Mouse (Mus musculus) hindbrain, postnatal 0 days (tissue): ENCODE data around the gene Herc4. TPM values are rescaled to one million over a fixed set of nuclear protein-coding genes. Genes with fewer than 3 reads are reported as not detected.

ENCODE experiments used
- ATAC-seq: fragments of 200-750 bp; cut with Nextera tagmentation; 2 replicates; pipeline ENCODE4 v1.8.0; 2017; ENCODE audit warnings: mild to moderate bottlenecking, moderate TSS enrichment, moderate library complexity
- DNase-seq: peaks from one replicate; pipeline ENCODE4 v3.0.0-alpha.2; 2015; ENCODE audit warnings: low spot score
- H3K27ac ChIP-seq: fragments of 300-500 bp; sonication (generic); 2 replicates; pipeline ENCODE4 v1.5.1; 2014; ENCODE audit warnings: mild to moderate bottlenecking
- H3K27me3 ChIP-seq: fragments of 300-500 bp; sonication (generic); 2 replicates; pipeline ENCODE4 v1.6.1; 2014; ENCODE audit warnings: low read length, mixed read lengths; ENCODE audit not compliant: insufficient read depth
- H3K36me3 ChIP-seq: fragments of 300-500 bp; sonication (generic); 2 replicates; pipeline ENCODE4 v1.6.1; 2014; ENCODE audit warnings: low read length, mixed read lengths; ENCODE audit not compliant: insufficient read depth
- H3K4me1 ChIP-seq: fragments of 300-500 bp; sonication (generic); 2 replicates; pipeline ENCODE4 v1.6.1; 2014; ENCODE audit warnings: antibody characterized with exemption, low read length, mixed read lengths; ENCODE audit not compliant: insufficient read depth
- H3K4me2 ChIP-seq: fragments of 300-500 bp; sonication (generic); 2 replicates; pipeline ENCODE4 v1.6.1; 2014; ENCODE audit warnings: low read depth, mild to moderate bottlenecking, low read length, moderate library complexity, mixed read lengths
- H3K4me3 ChIP-seq: fragments of 300-500 bp; sonication (generic); 2 replicates; pipeline ENCODE4 v1.5.1; 2014; ENCODE audit warnings: low read length
- H3K9ac ChIP-seq: fragments of 300-500 bp; sonication (generic); replicated peaks from 2 replicates; pipeline ENCODE4 v1.6.1; 2014; ENCODE audit warnings: mild to moderate bottlenecking, low read length, moderate library complexity, mixed read lengths
- H3K9me3 ChIP-seq: fragments of 300-500 bp; sonication (generic); 2 replicates; pipeline ENCODE4 v1.6.1; 2016; ENCODE audit warnings: low read length, mixed read lengths
- CTCF ChIP-seq: IDR thresholded peaks from 2 replicates; pipeline ENCODE4 v1.5.1; 2016; ENCODE audit warnings: antibody characterized with exemption, control low read depth, low read depth
- WGBS: fragments of 180-500 bp; shearing (Covaris S2); extraction: QIAGEN DNeasy Blood & Tissue Kit; methylation state at CpG from one replicate; pipeline ENCODE4 v1.1.7; 2014; 5-methylcytosine and 5-hydroxymethylcytosine counted together
- polyA plus RNA-seq: library from polyadenylated mRNA; unstranded; fragments of >200 nt; fragmentation: Nextera tagmentation; extraction: Ambion mirVana; gene quantifications from 2 replicates; pipeline ENCODE4 v1.2.1, GENCODE M21; 2015
- total RNA-seq: library from RNA; depleted of rRNA; stranded (reverse); fragments of >200 nt; gene quantifications from 2 replicates; pipeline ENCODE4 v1.2.3, GENCODE M21; 2014

The Herc4 gene
- total and polyA plus RNA-seq, 2 experiments from 2014 or later = 18.0 to 52.7 TPM

GRCm38 (mm10) chr10:63245846-63246245, 2.2 kb downstream of the Herc4 start:
- peaks cover 5% of the 10 kb centered on the region for H3K4me1 ChIP-seq
- H3K4me3 ChIP-seq = no peak overlapping the region
- H3K36me3 ChIP-seq = no peaks in the 10 kb centered on the region; the same call in 1 of the 2 replicates
- no peak for TF ChIP-seq CTCF
- no peak for ATAC-seq
- H3K9ac ChIP-seq = no peak overlapping the region
- DNase-seq = no peak
- H3K9me3 ChIP-seq = no peaks in the 10 kb centered on the region
- no peak overlapping the region for H3K27ac ChIP-seq
- no peaks in the 10 kb centered on the region for H3K27me3 ChIP-seq
- WGBS = 89% methylated on average over 3 of the region's 3 CpGs
- no peak overlapping the region for H3K4me2 ChIP-seq

- TF ChIP-seq CTCF = no peak
- Histone ChIP-seq H3K4me1 (peaks cover 3% of the 10 kb centered on the region), H3K9ac (no peak overlapping the region), H3K4me3 (no peak overlapping the region), H3K27me3 (no peaks in the 10 kb centered on the region), H3K36me3 (no peaks in the 10 kb centered on the region; the same call in 1 of the 2 replicates), H3K9me3 (no peaks in the 10 kb centered on the region), H3K4me2 (no peak overlapping the region), H3K27ac (no peak overlapping the region)
- ATAC-seq (no peak), DNase-seq (no peak)
- WGBS = 84% methylated on average over 7 of the region's 7 CpGs
Measured at GRCm38 (mm10) chr10:63247457-63247856, 3.8 kb downstream of the Herc4 start.

GRCm38 (mm10) chr10:63248421-63248820, 4.8 kb downstream of the Herc4 start:
- ATAC-seq = no peak
- Histone ChIP-seq H3K9ac (no peak overlapping the region), H3K4me1 (no peaks in the 10 kb centered on the region), H3K4me2 (no peak overlapping the region), H3K4me3 (no peak overlapping the region), H3K27ac (no peak overlapping the region), H3K27me3 (no peaks in the 10 kb centered on the region), H3K36me3 (no peaks in the 10 kb centered on the region; the same call in 1 of the 2 replicates), H3K9me3 (no peaks in the 10 kb centered on the region)
- WGBS = 93% methylated on average over 6 of the region's 6 CpGs
- DNase-seq = no peak
- TF ChIP-seq CTCF = no peak

- DNase-seq (no peak), ATAC-seq (no peak)
- Histone ChIP-seq H3K4me3 (no peak overlapping the region), H3K27me3 (no peaks in the 10 kb centered on the region), H3K4me2 (no peak overlapping the region), H3K9ac (no peak overlapping the region), H3K27ac (no peak overlapping the region), H3K36me3 (no peaks in the 10 kb centered on the region), H3K4me1 (no peaks in the 10 kb centered on the region), H3K9me3 (no peaks in the 10 kb centered on the region)
- TF ChIP-seq CTCF = no peak
- 78% methylated on average over 3 of the region's 3 CpGs for WGBS
Measured at GRCm38 (mm10) chr10:63258696-63259095, 15.1 kb downstream of the Herc4 start.

- ATAC-seq = no peak
- no peak overlapping the region for H3K9ac ChIP-seq
- H3K4me3 ChIP-seq = no peak overlapping the region
- no peak for TF ChIP-seq CTCF
- 89% methylated on average over 3 of the region's 3 CpGs for WGBS
- DNase-seq = no peak
- H3K27me3 ChIP-seq = no peaks in the 10 kb centered on the region
- no peaks in the 10 kb centered on the region for H3K36me3 ChIP-seq
- no peak overlapping the region for H3K4me2 ChIP-seq
- no peak overlapping the region for H3K27ac ChIP-seq
- no peaks in the 10 kb centered on the region for H3K9me3 ChIP-seq
- no peaks in the 10 kb centered on the region for H3K4me1 ChIP-seq
Measured at GRCm38 (mm10) chr10:63259340-63259739, 15.7 kb downstream of the Herc4 start.

- H3K27ac ChIP-seq = no peak overlapping the region
- H3K9ac ChIP-seq = no peak overlapping the region
- no peak for TF ChIP-seq CTCF
- H3K36me3 ChIP-seq = peaks cover 3% of the 10 kb centered on the region; the same call in 1 of the 2 replicates
- no peaks in the 10 kb centered on the region for H3K27me3 ChIP-seq
- H3K9me3 ChIP-seq = no peaks in the 10 kb centered on the region
- DNase-seq (no peak), ATAC-seq (no peak)
- no peak overlapping the region for H3K4me2 ChIP-seq
- 97% methylated on average over 2 of the region's 2 CpGs for WGBS
- no peaks in the 10 kb centered on the region for H3K4me1 ChIP-seq
- no peak overlapping the region for H3K4me3 ChIP-seq
Measured at GRCm38 (mm10) chr10:63267941-63268340, 24.3 kb downstream of the Herc4 start.

- peaks cover 7% of the 10 kb centered on the region; the same call in 1 of the 2 replicates for H3K36me3 ChIP-seq
Measured at GRCm38 (mm10) chr10:63272401-63272800, 28.8 kb downstream of the Herc4 start.

More at GRCm38 (mm10) chr10:63272401-63272800, 28.8 kb downstream of the Herc4 start:
- ATAC-seq (no peak), DNase-seq (no peak)
- Histone ChIP-seq H3K27me3 (no peaks in the 10 kb centered on the region), H3K4me3 (no peak overlapping the region), H3K9ac (no peak overlapping the region), H3K27ac (no peak overlapping the region), H3K9me3 (no peaks in the 10 kb centered on the region), H3K4me2 (no peak overlapping the region), H3K4me1 (no peaks in the 10 kb centered on the region)
- TF ChIP-seq CTCF = no peak
